Mouse (Mus musculus) MEL (cell line): ENCODE data around the gene Traf1. TPM values are rescaled to one million over a fixed set of nuclear protein-coding genes. Genes with fewer than 3 reads are reported as not detected.

ENCODE experiments used
- DNase-seq: peaks from one replicate; pipeline ENCODE4 v3.0.0; 2011; ENCODE audit warnings: low read depth, low spot score
- H3K27ac ChIP-seq: 2 replicates; pipeline ENCODE4 v1.5.1; 2012; ENCODE audit warnings: low read depth, mild to moderate bottlenecking, control low read depth, low read length, moderate library complexity; ENCODE audit not compliant: control insufficient read depth
- H3K27me3 ChIP-seq, 2 experiments: fragments of 150-350 bp in 1 of 2; sonication (generic) in 1 of 2; 2 replicates each; pipeline ENCODE4 v1.6.1; 2012; ENCODE audit warnings: low read length in 2 of 2, mild to moderate bottlenecking in 2 of 2, improper control_type of control experiment in 1 of 2, moderate library complexity in 1 of 2; ENCODE audit not compliant: insufficient read depth in 2 of 2, control insufficient read depth in 1 of 2
- H3K36me3 ChIP-seq, 2 experiments: 2 replicates each; pipeline ENCODE4 v1.6.1; 2012 to 2014; ENCODE audit warnings: low read length in 2 of 2, improper control_type of control experiment in 1 of 2, inconsistent platforms in 1 of 2, mild to moderate bottlenecking in 1 of 2; ENCODE audit not compliant: insufficient read depth in 2 of 2, control insufficient read depth in 1 of 2
- H3K4me1 ChIP-seq, 2 experiments: fragments of 150-350 bp in 1 of 2; sonication (generic) in 1 of 2; 2 replicates each; pipeline ENCODE4 v1.6.1; 2012; ENCODE audit warnings: low read length in 2 of 2, improper control_type of control experiment in 1 of 2, mild to moderate bottlenecking in 1 of 2; ENCODE audit not compliant: insufficient read depth in 2 of 2, control insufficient read depth in 1 of 2
- H3K4me3 ChIP-seq, 2 experiments: fragments of 150-350 bp in 1 of 2; sonication (generic) in 1 of 2; 2 replicates each; pipeline ENCODE4 v1.5.1; 2012; ENCODE audit warnings: low read depth in 2 of 2, low read length in 2 of 2, mild to moderate bottlenecking in 2 of 2, moderate library complexity in 2 of 2, control low read depth in 1 of 2, improper control_type of control experiment in 1 of 2; ENCODE audit not compliant: control insufficient read depth in 1 of 2, insufficient read depth in 1 of 2
- H3K79me2 ChIP-seq: 2 replicates; pipeline ENCODE4 v1.6.1; 2012; ENCODE audit warnings: mild to moderate bottlenecking, low read length, moderate library complexity; ENCODE audit not compliant: control insufficient read depth, poor library complexity, insufficient read depth
- H3K9ac ChIP-seq: 2 replicates; pipeline ENCODE4 v1.6.1; 2012; ENCODE audit warnings: low read depth, mild to moderate bottlenecking, control low read depth, low read length, moderate library complexity; ENCODE audit not compliant: control insufficient read depth, poor library complexity, severe bottlenecking
- H3K9me3 ChIP-seq: fragments of 150-350 bp; sonication (generic); replicated peaks from 2 replicates; pipeline ENCODE4 v1.6.1; 2012; ENCODE audit warnings: mild to moderate bottlenecking, low read length, improper control_type of control experiment, moderate library complexity; ENCODE audit not compliant: insufficient read depth
- BHLHE40 ChIP-seq: IDR thresholded peaks from 2 replicates; pipeline ENCODE4 v1.6.1; 2012; ENCODE audit warnings: low read depth, mild to moderate bottlenecking, inconsistent platforms, low read length, improper control_type of control experiment, borderline replicate concordance
- CTCF ChIP-seq, 3 experiments: IDR thresholded peaks in 2 of 3; conservative IDR thresholded peaks in 1 of 3; 2 replicates each; pipeline ENCODE4 v1.5.1; 2011 to 2012; ENCODE audit warnings: low read length in 3 of 3, low read depth in 2 of 3, mild to moderate bottlenecking in 2 of 3, improper control_type of control experiment in 1 of 3, inconsistent platforms in 1 of 3, mixed read lengths in 1 of 3, moderate library complexity in 1 of 3; ENCODE audit not compliant: control insufficient read depth in 1 of 3, insufficient read depth in 1 of 3, poor library complexity in 1 of 3, severe bottlenecking in 1 of 3
- ETS1 ChIP-seq: IDR thresholded peaks from 2 replicates; pipeline ENCODE4 v1.6.1; 2012; ENCODE audit warnings: low read depth, mild to moderate bottlenecking, inconsistent platforms, low read length, improper control_type of control experiment, moderate library complexity
- GABPA ChIP-seq: IDR thresholded peaks from 2 replicates; pipeline ENCODE4 v1.6.1; 2012; ENCODE audit warnings: low read depth, mild to moderate bottlenecking, inconsistent platforms, low read length, improper control_type of control experiment, moderate library complexity
- MAX ChIP-seq: IDR thresholded peaks from 2 replicates; pipeline ENCODE4 v1.6.1; 2011; ENCODE audit warnings: low read length, improper control_type of control experiment
- MAZ ChIP-seq: IDR thresholded peaks from 2 replicates; pipeline ENCODE4 v1.6.1; 2012; ENCODE audit warnings: low read depth, mild to moderate bottlenecking, inconsistent platforms, low read length, improper control_type of control experiment
- MEF2A ChIP-seq: IDR thresholded peaks from 2 replicates; pipeline ENCODE4 v1.6.1; 2014; ENCODE audit warnings: low read depth, mild to moderate bottlenecking, inconsistent platforms, low read length, improper control_type of control experiment; ENCODE audit not compliant: poor library complexity, insufficient replicate concordance, severe bottlenecking; ENCODE audit errors: extremely low read depth
- MXI1 ChIP-seq: IDR thresholded peaks from 2 replicates; pipeline ENCODE4 v1.6.1; 2011; ENCODE audit warnings: mild to moderate bottlenecking, low read depth, low read length, improper control_type of control experiment
- MYC ChIP-seq: IDR thresholded peaks from 2 replicates; pipeline ENCODE4 v1.6.1; 2011; ENCODE audit warnings: low read depth, mild to moderate bottlenecking, low read length, improper control_type of control experiment, moderate library complexity
- NRF1 ChIP-seq: IDR thresholded peaks from 2 replicates; pipeline ENCODE4 v1.6.1; 2014; ENCODE audit warnings: low read depth, mild to moderate bottlenecking, inconsistent platforms, low read length, improper control_type of control experiment, moderate library complexity; ENCODE audit not compliant: poor library complexity, insufficient read depth, severe bottlenecking
- POLR2AphosphoS2 ChIP-seq: IDR thresholded peaks from 2 replicates; pipeline ENCODE4 v1.6.1; 2011; ENCODE audit warnings: low read length, improper control_type of control experiment
- POLR2AphosphoS5 ChIP-seq: IDR thresholded peaks from 2 replicates; pipeline ENCODE4 v1.6.1; 2012; ENCODE audit warnings: low read depth, borderline replicate concordance, mild to moderate bottlenecking, inconsistent platforms, low read length, moderate library complexity, mixed read lengths
- RAD21 ChIP-seq: IDR thresholded peaks from 2 replicates; pipeline ENCODE4 v1.6.1; 2011; ENCODE audit warnings: mild to moderate bottlenecking, low read depth, low read length, improper control_type of control experiment
- RCOR1 ChIP-seq: IDR thresholded peaks from 2 replicates; pipeline ENCODE4 v1.6.1; 2012; ENCODE audit warnings: low read depth, mild to moderate bottlenecking, inconsistent platforms, low read length, improper control_type of control experiment
- TAL1 ChIP-seq: IDR thresholded peaks from 2 replicates; pipeline ENCODE4 v1.6.1; 2012; ENCODE audit warnings: mild to moderate bottlenecking, inconsistent platforms, low read length, moderate library complexity, mixed read lengths
- TCF12 ChIP-seq: IDR thresholded peaks from 2 replicates; pipeline ENCODE4 v1.6.1; 2014; ENCODE audit warnings: low read depth, mild to moderate bottlenecking, inconsistent platforms, low read length, improper control_type of control experiment, moderate library complexity
- USF1 ChIP-seq: IDR thresholded peaks from 2 replicates; pipeline ENCODE4 v1.6.1; 2014; ENCODE audit warnings: low read depth, mild to moderate bottlenecking, inconsistent platforms, low read length, improper control_type of control experiment, moderate library complexity
- USF2 ChIP-seq, 2 experiments: IDR thresholded peaks; 2 replicates each; pipeline ENCODE4 v1.6.1; 2011 to 2012; ENCODE audit warnings: improper control_type of control experiment in 2 of 2, low read length in 2 of 2, borderline replicate concordance in 1 of 2, inconsistent platforms in 1 of 2, low read depth in 1 of 2, mild to moderate bottlenecking in 1 of 2; ENCODE audit not compliant: insufficient read depth in 1 of 2
- ZKSCAN1 ChIP-seq: IDR thresholded peaks from 2 replicates; pipeline ENCODE4 v1.6.1; 2012; ENCODE audit warnings: low read depth, mild to moderate bottlenecking, inconsistent platforms, low read length, improper control_type of control experiment, moderate library complexity
- ZMIZ1 ChIP-seq: IDR thresholded peaks from 2 replicates; pipeline ENCODE4 v1.6.1; 2012; ENCODE audit warnings: low read depth, mild to moderate bottlenecking, inconsistent platforms, low read length, improper control_type of control experiment, moderate library complexity
- polyA plus RNA-seq, 2 experiments: library from polyadenylated mRNA; stranded (reverse) in 1 of 2; unstranded in 1 of 2; fragments of >175 nt in 1 of 2; fragments of >200 nt in 1 of 2; gene quantifications; 2 replicates each; pipeline versions ENCODE4 v1.2.1 to v1.2.4; 2012; ENCODE audit warnings: low replicate concordance in 2 of 2, low read depth in 1 of 2; ENCODE audit not compliant: insufficient read length in 2 of 2, insufficient read depth in 1 of 2, missing spikeins in 1 of 2
- total RNA-seq: library from RNA; depleted of rRNA; stranded (reverse); fragments of 300-350 nt; gene quantifications from 2 replicates; pipeline ENCODE4 v1.2.3, GENCODE M21; 2012; rRNA removed

Traf1 gene
- total and polyA plus RNA-seq, 3 experiments = 0.03 to 0.04 TPM; not detected in 1

DNA sequence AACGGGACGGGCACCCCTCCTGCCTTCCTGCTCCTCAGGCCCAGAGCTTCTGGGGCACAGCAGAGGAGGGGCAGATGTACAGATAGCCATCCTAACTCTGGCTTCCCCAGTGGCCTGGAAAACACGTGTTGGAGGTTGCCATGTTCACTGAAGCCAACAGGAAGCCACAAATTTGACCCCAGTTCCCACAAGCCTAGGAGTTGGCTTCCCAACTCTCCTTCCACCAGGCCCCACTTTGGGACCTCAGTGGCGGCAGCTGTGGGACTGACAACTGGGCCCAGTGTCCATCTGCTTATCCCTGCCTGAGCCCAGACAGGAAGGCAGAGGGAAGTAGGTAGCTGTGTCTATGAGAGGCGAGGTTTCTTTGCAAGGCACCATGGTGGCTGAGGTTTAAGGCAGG is 67.6 kb downstream of the Traf1 start:
- Histone ChIP-seq H3K79me2 (no peaks in the 10 kb centered on the region), H3K36me3 (no peaks in the 10 kb centered on the region), H3K27me3 (peaks cover 0 to 1% of the 10 kb centered on the region in 2 experiments; a peak in 1 of 4 replicates), H3K9me3 (no peaks in the 10 kb centered on the region), H3K4me3 (no peak overlapping the region), H3K9ac (no peak overlapping the region), H3K27ac (no peak overlapping the region), H3K4me1 (no peaks in the 10 kb centered on the region)
- no peak for DNase-seq
- TF ChIP-seq USF1 = no peak
- TF ChIP-seq RCOR1 = no peak
- TF ChIP-seq MXI1 = no peak
- TF ChIP-seq MAX = no peak
- TF ChIP-seq MEF2A = no peak
- TF ChIP-seq NRF1 = no peak
- TF ChIP-seq MYC = no peak
- no peak for TF ChIP-seq ZKSCAN1
- no peak for TF ChIP-seq TCF12
- TF ChIP-seq RAD21 = no peak
- TF ChIP-seq USF2 (IDR thresholded peaks at IDR 0.05; ENCODE audit: borderline replicate concordance in 1 of 2, insufficient read depth in 1 of 2, low read depth in 1 of 2, low read length in 2 of 2) = no peak
- no peak for TF ChIP-seq ZMIZ1
- TF ChIP-seq GABPA = no peak
- no peak for TF ChIP-seq TAL1
- no peak for TF ChIP-seq MAZ
- no peak for TF ChIP-seq BHLHE40
- TF ChIP-seq POLR2AphosphoS5 = no peak
- TF ChIP-seq ETS1 = no peak
- TF ChIP-seq CTCF (IDR thresholded peaks at IDR 0.05 in 2 of 3, conservative IDR thresholded peaks at IDR 0.05 in 1 of 3; ENCODE audit: control insufficient read depth in 1 of 3, insufficient read depth in 1 of 3, low read depth in 2 of 3, low read length in 3 of 3, poor library complexity in 1 of 3, severe bottlenecking in 1 of 3) = no peak
- TF ChIP-seq POLR2AphosphoS2 = no peak

Other genes starting within 250 kb of the Traf1 start
- gene Gapvd1, start 206.5 kb downstream of the Traf1 start, total RNA-seq = 62.4 and 65.0 TPM in 2 replicates
- 100 to 1,000 TPM in 1 of 2 experiments, 10 to 100 TPM in 1; 96.7 to 174 TPM for gene Gapvd1, start 206.5 kb downstream of the Traf1 start, polyA plus RNA-seq
- 914 and 1,250 TPM in 2 replicates for gene Hspa5, start 189.8 kb downstream of the Traf1 start, total RNA-seq
- gene Hspa5, start 189.8 kb downstream of the Traf1 start, polyA plus RNA-seq = 100 to 1,000 TPM; 147 to 649 TPM
- gene Rabepk, start 161.9 kb downstream of the Traf1 start, total RNA-seq = 47.1 and 51.2 TPM in 2 replicates
- gene Rabepk, start 161.9 kb downstream of the Traf1 start, polyA plus RNA-seq = 10 to 100 TPM in 1 of 2 experiments, not detected in 1; 85.3 TPM
- gene Fbxw2, start 135.5 kb downstream of the Traf1 start, total RNA-seq = 40.2 and 43.7 TPM in 2 replicates
- 100 to 1,000 TPM in 1 of 2 experiments, 10 to 100 TPM in 1; 49.7 to 101 TPM for gene Fbxw2, start 135.5 kb downstream of the Traf1 start, polyA plus RNA-seq
- gene Gm34653, start 128.8 kb downstream of the Traf1 start, total RNA-seq = 0.08 TPM in 1 of 2 replicates, not detected in the other
- gene Gm34653, start 128.8 kb downstream of the Traf1 start, polyA plus RNA-seq = under 1 TPM in 1 of 2 experiments, not detected in 1; 0.10 TPM
- gene Cutal, start 87.4 kb downstream of the Traf1 start, total RNA-seq = not detected in 2 replicates
- gene Cutal, start 87.4 kb downstream of the Traf1 start, polyA plus RNA-seq = not detected
- 48.1 and 63.0 TPM in 2 replicates for gene Psmd5, start 86.8 kb downstream of the Traf1 start, total RNA-seq
- 10 to 100 TPM in 1 of 2 experiments, not detected in 1; 70.3 TPM for gene Psmd5, start 86.8 kb downstream of the Traf1 start, polyA plus RNA-seq
- 10.2 and 10.9 TPM in 2 replicates for gene Phf19, start 47.7 kb downstream of the Traf1 start, total RNA-seq
- gene Phf19, start 47.7 kb downstream of the Traf1 start, polyA plus RNA-seq = 10 to 100 TPM in 1 of 2 experiments, not detected in 1; 26.2 TPM
- not detected in 2 replicates for gene Hc, start 99.7 kb upstream of the Traf1 start, total RNA-seq
- not detected for gene Hc, start 99.7 kb upstream of the Traf1 start, polyA plus RNA-seq
- 0.12 TPM in 1 of 2 replicates, not detected in the other for gene AI182371, start 139.8 kb upstream of the Traf1 start, total RNA-seq
- under 1 TPM in 1 of 2 experiments, not detected in 1; 0.40 TPM for gene AI182371, start 139.8 kb upstream of the Traf1 start, polyA plus RNA-seq
- 16.5 and 17.0 TPM in 2 replicates for gene Cntrl, start 147.7 kb upstream of the Traf1 start, total RNA-seq
- 10 to 100 TPM in 1 of 2 experiments, not detected in 1; 24.0 TPM for gene Cntrl, start 147.7 kb upstream of the Traf1 start, polyA plus RNA-seq
- gene Rab14, start 239.3 kb upstream of the Traf1 start, total RNA-seq = 27.2 and 28.1 TPM in 2 replicates
- gene Rab14, start 239.3 kb upstream of the Traf1 start, polyA plus RNA-seq = 10 to 100 TPM; 78.1 to 81.6 TPM